Mouse (Mus musculus): ENCODE data around the gene Gm2696. TPM values are rescaled to one million over a fixed set of nuclear protein-coding genes. Genes with fewer than 3 reads are reported as not detected.

Gene Gm2696
- polyA plus RNA-seq, 1 experiment: not detected

- no peaks in the 10 kb centered on the region for H3K4me1 ChIP-seq (ENCODE audit: control insufficient read depth, insufficient read depth, insufficient read length, low read length)
- H3K27ac ChIP-seq (replicated peaks; ENCODE audit: low read depth, low read length): no peak overlapping the region
- no peak overlapping the region for H3K4me3 ChIP-seq (ENCODE audit: insufficient read depth, low read depth, low read length)
These were observed 1.0 kb downstream of the Gm2696 start for GRCm38 (mm10) chr10:77815514-77815913.

GRCm38 (mm10) chr10:77818523-77818922, 4.0 kb downstream of the Gm2696 start:
- no peaks in the 10 kb centered on the region for H3K4me1 ChIP-seq (ENCODE audit: control insufficient read depth, insufficient read depth, insufficient read length, low read length)
- no peak overlapping the region for H3K4me3 ChIP-seq (ENCODE audit: insufficient read depth, low read depth, low read length)
- no peak overlapping the region for H3K27ac ChIP-seq (replicated peaks; ENCODE audit: low read depth, low read length)

DNA sequence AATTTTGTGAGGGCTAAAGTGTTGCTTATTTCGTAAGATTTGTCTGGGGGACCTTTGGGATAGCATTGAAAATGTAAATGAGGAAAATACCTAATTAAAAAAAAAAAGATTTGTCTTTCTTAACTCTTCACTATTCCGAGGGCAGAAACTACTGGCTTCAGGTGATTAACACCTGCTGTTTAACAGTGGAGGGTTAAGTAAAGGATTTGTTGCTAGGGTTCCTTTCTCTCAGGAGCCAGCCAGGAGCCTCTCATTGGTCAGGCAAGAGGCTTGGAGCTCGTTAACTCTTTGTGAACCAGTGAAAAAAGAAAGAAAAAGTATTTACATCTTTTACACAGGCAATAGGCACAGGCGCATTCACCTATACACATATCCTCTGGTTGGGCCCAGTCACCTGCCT, 4.7 kb downstream of the Gm2696 start:
- Histone ChIP-seq H3K4me1 (ENCODE audit: control insufficient read depth, insufficient read depth, insufficient read length, low read length) (no peaks in the 10 kb centered on the region), H3K27ac (replicated peaks; ENCODE audit: low read depth, low read length) (no peak overlapping the region), H3K4me3 (ENCODE audit: insufficient read depth, low read depth, low read length) (no peak overlapping the region)

DNA sequence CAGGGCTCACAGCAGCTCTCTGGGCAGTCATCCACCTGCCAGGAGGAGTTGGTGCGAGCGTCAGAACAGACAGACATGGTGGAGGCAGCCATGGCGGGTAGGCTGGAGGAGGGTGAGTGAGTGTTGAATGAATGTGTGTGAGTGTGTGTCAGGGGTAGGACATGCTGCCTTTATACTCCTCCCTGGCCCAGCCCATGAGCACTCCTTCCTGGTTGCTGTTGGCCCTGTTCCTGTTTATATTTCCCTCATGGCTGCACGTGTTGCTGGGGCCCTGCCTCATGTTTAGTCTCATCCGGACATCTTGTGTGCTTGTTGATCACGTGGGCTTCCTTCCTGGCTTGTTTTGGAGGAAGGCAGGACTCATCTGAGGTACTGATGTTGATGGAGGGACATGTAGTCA, 12.5 kb downstream of the Gm2696 start, which contains the start of gene Krtap10-4:
TSS of gene Krtap10-4 (minus strand) at position 145 of the 400 bp plus-strand sequence.
- Histone ChIP-seq H3K4me1 (ENCODE audit: control insufficient read depth, insufficient read depth, insufficient read length, low read length) (no peaks in the 10 kb centered on the region), H3K4me3 (ENCODE audit: insufficient read depth, low read depth, low read length) (no peak within 1 kb of the TSS), H3K27ac (replicated peaks; ENCODE audit: low read depth, low read length) (no peak within 1 kb of the TSS)

- Histone ChIP-seq H3K27ac (replicated peaks; ENCODE audit: low read depth, low read length) (no peak within 1 kb of the TSS), H3K4me3 (ENCODE audit: insufficient read depth, low read depth, low read length) (no peak within 1 kb of the TSS), H3K4me1 (ENCODE audit: control insufficient read depth, insufficient read depth, insufficient read length, low read length) (no peaks in the 10 kb centered on the region)
These were observed 21.2 kb downstream of the Gm2696 start, which contains the start of gene Krtap10-10 for GRCm38 (mm10) chr10:77835647-77836046. Gene Krtap10-10 (plus strand): TSS chr10:77835947.

DNA sequence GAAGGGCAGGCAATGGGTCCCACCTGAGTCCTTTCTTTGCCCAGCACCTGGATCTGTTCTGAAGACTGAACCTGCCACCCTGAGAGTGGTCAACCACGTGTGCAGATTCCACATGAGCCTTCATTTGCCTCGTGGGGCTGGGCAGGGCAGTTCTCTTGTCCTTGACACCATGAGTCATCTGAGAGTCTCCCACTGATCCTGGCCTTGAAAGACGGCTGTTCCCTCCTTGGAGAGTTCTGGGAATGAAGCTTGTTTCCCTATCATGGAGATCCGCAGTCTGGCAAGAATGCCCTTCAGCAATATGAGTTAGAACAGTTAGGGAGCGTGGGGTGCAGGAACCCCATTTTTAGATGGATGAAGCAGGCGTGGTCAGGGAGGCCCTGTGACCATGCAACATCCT, 24.5 kb downstream of the Gm2696 start:
- Histone ChIP-seq H3K4me3 (ENCODE audit: insufficient read depth, low read depth, low read length) (no peak overlapping the region), H3K4me1 (ENCODE audit: control insufficient read depth, insufficient read depth, insufficient read length, low read length) (no peaks in the 10 kb centered on the region)

GRCm38 (mm10) chr10:77846503-77846902, 32.0 kb downstream of the Gm2696 start, which contains the start of gene Gm36176:
Gene Gm36176 (plus strand): TSS chr10:77846803.
- Histone ChIP-seq H3K4me3 (ENCODE audit: insufficient read depth, low read depth, low read length) (no peak within 1 kb of the TSS), H3K27ac (replicated peaks; ENCODE audit: low read depth, low read length) (no peak within 1 kb of the TSS), H3K4me1 (ENCODE audit: control insufficient read depth, insufficient read depth, insufficient read length, low read length) (no peaks in the 10 kb centered on the region)

More for the DNA sequence above, 24.5 kb downstream of the Gm2696 start:
- H3K27ac ChIP-seq (replicated peaks; ENCODE audit: low read depth, low read length): no peak overlapping the region

DNA sequence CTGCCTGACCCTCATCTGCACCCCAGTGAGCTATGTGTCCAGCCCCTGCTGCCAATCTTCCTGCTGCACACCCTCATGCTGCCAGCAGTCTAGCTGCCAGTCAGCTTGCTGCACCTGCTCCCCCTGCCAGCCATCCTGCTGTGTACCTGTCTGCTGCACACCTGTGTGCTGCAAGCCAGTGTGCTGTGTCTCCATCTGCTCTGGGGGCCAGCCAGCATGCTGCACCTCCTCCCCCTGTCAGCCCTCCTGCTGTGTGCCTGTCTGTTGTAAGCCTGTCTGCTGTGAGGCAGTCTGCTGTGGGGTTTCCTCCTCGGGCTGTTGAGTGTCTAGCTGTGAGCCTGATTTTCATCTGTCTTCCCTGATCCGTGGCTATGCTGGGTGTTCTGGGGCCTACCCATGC, 32.5 kb downstream of the Gm2696 start:
- H3K4me3 ChIP-seq (ENCODE audit: insufficient read depth, low read depth, low read length): no peak overlapping the region

DNA sequence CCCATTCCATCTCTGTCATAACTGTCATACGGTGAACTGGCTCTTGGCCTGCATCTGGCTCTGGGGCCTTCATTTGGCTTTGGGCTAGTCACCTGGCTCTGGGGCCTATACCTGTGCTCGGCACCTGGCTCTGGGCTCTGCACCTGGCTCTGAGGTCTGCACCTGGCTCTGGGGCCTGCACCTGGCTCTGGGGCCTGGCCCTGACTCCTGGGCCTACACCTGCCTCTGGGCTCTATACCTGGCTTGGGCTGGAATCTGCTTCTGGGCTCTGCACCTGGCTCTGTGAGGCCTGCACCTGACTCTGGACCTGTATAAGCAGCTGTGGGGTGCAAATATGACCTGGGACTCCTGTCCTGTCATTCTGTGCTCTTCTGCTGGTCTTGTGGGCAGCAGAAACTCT, 33.1 kb downstream of the Gm2696 start:
- no peak overlapping the region for H3K4me3 ChIP-seq (ENCODE audit: insufficient read depth, low read depth, low read length)

More for the DNA sequence above, 32.5 kb downstream of the Gm2696 start:
- no peak overlapping the region for H3K27ac ChIP-seq (replicated peaks; ENCODE audit: low read depth, low read length)
- no peaks in the 10 kb centered on the region for H3K4me1 ChIP-seq (ENCODE audit: control insufficient read depth, insufficient read depth, insufficient read length, low read length)

DNA sequence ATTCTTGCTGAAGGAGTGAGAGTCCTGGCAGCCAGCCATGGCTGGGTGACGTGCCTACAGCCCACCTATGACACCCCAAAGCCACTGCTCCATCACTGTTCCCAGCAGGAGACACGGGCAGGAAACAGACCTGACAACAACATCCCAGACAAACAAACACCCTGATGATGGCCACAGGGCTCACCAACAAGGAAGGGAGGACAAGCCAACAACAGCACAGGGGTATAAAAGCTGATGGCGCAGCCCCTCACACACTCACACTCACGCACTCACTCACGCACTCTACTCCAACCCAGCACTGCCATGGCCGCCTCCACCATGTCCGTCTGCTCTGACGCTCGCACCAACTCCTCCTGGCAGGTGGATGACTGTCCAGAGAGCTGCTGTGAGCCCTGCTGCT, 38.1 kb downstream of the Gm2696 start, which contains the start of gene Gm10318:
TSS of gene Gm10318 (plus strand) at position 301 of the 400 bp plus-strand sequence.
- H3K27ac ChIP-seq (replicated peaks; ENCODE audit: low read depth, low read length): no peak within 1 kb of the TSS
- H3K4me1 ChIP-seq (ENCODE audit: control insufficient read depth, insufficient read depth, insufficient read length, low read length): no peaks in the 10 kb centered on the region
- H3K4me3 ChIP-seq (ENCODE audit: insufficient read depth, low read depth, low read length): no peak within 1 kb of the TSS

More for the DNA sequence above, 33.1 kb downstream of the Gm2696 start:
- Histone ChIP-seq H3K27ac (replicated peaks; ENCODE audit: low read depth, low read length) (no peak overlapping the region), H3K4me1 (ENCODE audit: control insufficient read depth, insufficient read depth, insufficient read length, low read length) (no peaks in the 10 kb centered on the region)

GRCm38 (mm10) chr10:77861675-77862074, 47.2 kb downstream of the Gm2696 start, which contains the start of gene Gm3285:
Gene Gm3285 (plus strand): TSS chr10:77861975.
- Histone ChIP-seq H3K27ac (replicated peaks; ENCODE audit: low read depth, low read length) (no peak within 1 kb of the TSS), H3K4me3 (ENCODE audit: insufficient read depth, low read depth, low read length) (no peak within 1 kb of the TSS)

GRCm38 (mm10) chr10:77864067-77864761, 49.7 kb downstream of the Gm2696 start:
- H3K4me1 ChIP-seq (ENCODE audit: control insufficient read depth, insufficient read depth, insufficient read length, low read length): no peaks in the 10 kb centered on the region
- H3K27ac ChIP-seq (replicated peaks; ENCODE audit: low read depth, low read length): no peak overlapping the region
- H3K4me3 ChIP-seq (ENCODE audit: insufficient read depth, low read depth, low read length): no peak overlapping the region

More at GRCm38 (mm10) chr10:77861675-77862074, 47.2 kb downstream of the Gm2696 start, which contains the start of gene Gm3285:
- H3K4me1 ChIP-seq (ENCODE audit: control insufficient read depth, insufficient read depth, insufficient read length, low read length): no peaks in the 10 kb centered on the region

- Histone ChIP-seq H3K27ac (replicated peaks; ENCODE audit: low read depth, low read length) (no peak overlapping the region), H3K4me3 (ENCODE audit: insufficient read depth, low read depth, low read length) (no peak overlapping the region), H3K4me1 (ENCODE audit: control insufficient read depth, insufficient read depth, insufficient read length, low read length) (no peaks in the 10 kb centered on the region)
These were observed 50.3 kb downstream of the Gm2696 start for GRCm38 (mm10) chr10:77864762-77865143.

- no peak overlapping the region for H3K27ac ChIP-seq (replicated peaks; ENCODE audit: low read depth, low read length)
- no peak overlapping the region for H3K4me3 ChIP-seq (ENCODE audit: insufficient read depth, low read depth, low read length)
- no peaks in the 10 kb centered on the region for H3K4me1 ChIP-seq (ENCODE audit: control insufficient read depth, insufficient read depth, insufficient read length, low read length)
These were observed 53.1 kb downstream of the Gm2696 start for GRCm38 (mm10) chr10:77867546-77867945.

GRCm38 (mm10) chr10:77869651-77870050, 55.2 kb downstream of the Gm2696 start:
- H3K4me1 ChIP-seq (ENCODE audit: control insufficient read depth, insufficient read depth, insufficient read length, low read length): no peaks in the 10 kb centered on the region
- no peak overlapping the region for H3K4me3 ChIP-seq (ENCODE audit: insufficient read depth, low read depth, low read length)
- no peak overlapping the region for H3K27ac ChIP-seq (replicated peaks; ENCODE audit: low read depth, low read length)

GRCm38 (mm10) chr10:77878985-77879384, 64.5 kb downstream of the Gm2696 start:
- Histone ChIP-seq H3K4me1 (ENCODE audit: control insufficient read depth, insufficient read depth, insufficient read length, low read length) (no peaks in the 10 kb centered on the region), H3K27ac (replicated peaks; ENCODE audit: low read depth, low read length) (no peak overlapping the region), H3K4me3 (ENCODE audit: insufficient read depth, low read depth, low read length) (no peak overlapping the region)
